Mouse (Mus musculus) urinary bladder, postnatal 4 days (tissue): ENCODE measurements around the gene Rab30.

Source experiments
- DNase-seq, 2 experiments: peaks; one replicate each; pipeline ENCODE4 v3.0.0; 2021 to 2022; ENCODE audit warnings: low spot score in 2 of 2

Gene Rab30

DNA sequence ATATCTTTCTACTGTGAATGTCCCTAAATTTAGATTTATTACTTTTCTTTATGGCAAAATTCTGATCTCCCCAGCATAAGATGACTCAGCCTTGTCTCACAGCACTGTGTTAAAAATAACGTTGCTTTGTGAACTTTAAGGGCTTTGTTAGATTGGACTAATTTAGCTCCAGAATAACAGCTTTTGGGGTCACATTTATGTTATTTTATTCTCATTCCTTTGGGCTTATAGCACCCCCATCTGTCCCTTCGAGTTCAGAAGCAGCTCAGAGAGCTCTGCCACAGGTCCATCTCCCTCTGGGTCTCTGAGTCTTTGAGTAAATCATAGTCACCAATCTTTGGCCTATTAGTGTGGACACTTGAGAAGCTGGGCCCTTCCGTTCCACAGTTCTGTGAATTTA, 96.5 kb downstream of the Rab30 start:
- no peak for DNase-seq

DNA sequence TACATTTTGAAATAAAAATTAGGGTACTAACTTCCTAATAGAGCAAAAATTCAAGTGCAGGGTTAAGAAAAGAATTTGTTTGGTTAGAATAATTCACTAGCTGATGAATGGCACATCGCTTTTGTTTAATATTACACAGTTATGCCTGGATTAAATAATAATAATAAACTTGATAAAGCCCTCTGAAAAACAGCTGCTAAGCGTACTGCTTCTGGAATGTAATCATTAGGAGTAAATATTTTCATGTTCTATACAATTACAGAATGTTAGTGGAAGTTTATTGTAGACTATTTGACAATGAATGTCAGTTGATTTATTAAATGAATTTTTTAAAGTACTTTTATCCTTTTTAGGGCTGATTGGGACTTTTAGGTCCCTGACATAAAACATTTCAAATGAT, 100.9 kb downstream of the Rab30 start:
- DNase-seq, result no peak

DNA sequence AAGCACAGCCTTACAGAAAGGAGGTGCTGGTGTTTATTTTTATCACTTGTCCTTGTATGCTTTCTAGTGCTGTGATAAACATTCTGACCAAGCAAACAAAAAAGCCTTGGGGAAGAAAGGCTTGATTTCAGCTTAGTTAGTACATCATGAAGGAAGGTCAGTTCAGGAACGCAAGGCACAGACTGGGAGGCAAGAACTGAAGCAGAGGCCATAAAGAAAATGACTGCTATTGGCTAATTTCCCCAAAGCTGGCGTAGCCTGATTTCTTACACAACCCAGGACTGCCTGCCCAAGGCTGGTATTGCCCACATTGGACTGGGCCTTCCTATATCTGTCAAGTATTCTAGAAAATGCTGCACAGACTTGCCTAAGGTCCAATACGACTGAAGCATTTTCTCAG, 106.8 kb downstream of the Rab30 start:
- DNase-seq, result no peak

DNA sequence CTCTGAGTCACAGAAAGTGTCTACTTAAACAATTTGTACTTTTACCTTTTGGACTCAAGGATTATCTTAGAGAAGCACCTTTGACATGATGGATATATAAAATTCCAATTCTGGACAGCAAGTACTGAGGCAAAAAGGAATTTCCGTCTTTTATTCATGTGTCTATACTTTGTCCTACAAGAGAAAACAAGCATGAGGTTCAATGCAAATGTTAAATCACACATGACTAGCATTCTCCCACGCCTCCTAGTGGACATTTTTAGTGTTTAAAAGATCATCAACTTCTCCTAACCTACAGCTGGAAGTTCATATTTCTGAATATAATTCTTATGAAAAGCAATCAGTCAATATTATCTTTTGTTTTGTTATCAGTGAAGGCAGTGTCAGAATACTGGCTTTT, 125.1 kb downstream of the Rab30 start:
- DNase-seq, result no peak

DNA sequence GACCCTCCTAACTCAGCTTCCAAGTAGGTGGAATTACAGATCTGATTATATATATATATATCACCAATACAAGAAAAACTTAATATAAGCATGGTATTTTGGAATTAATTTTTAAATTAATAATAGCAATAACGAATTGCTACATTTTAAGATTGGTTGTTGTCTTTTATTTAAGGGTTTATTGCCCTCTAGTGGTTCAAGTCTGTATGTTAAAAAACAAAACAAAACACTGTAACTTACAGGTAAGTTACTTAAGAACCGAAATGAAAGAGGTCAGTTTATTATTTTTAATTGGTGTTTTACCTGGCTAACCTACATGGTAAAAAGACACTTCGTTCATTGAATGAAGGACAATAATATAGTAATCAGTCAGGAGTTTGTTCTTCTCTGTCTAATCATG, 128.8 kb downstream of the Rab30 start:
- no peak for DNase-seq

DNA sequence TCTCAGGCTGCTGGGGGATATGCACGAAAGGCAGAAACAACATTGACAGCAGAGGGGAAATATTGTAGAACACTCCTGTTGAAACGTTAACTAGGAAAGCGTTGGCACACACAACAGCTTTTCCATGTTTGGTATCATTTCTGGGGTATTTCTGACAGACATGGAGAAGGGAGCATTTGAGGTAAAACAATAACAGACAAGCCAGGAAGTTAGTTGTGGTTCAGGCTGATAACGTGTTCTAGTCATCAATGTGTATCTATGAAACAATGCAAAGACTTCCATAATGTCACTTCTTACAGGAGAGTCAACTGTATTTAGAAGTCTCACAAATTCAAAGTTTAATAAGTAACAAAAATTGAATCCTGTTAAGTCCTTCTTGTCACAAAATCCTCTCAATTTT, 130.2 kb downstream of the Rab30 start:
- no peak for DNase-seq

GRCm38 (mm10) chr7:92874116-92874675, 132.8 kb downstream of the Rab30 start, which contains the start of the genes Ddias and Prcp:
Ddias (minus strand) TSS chr7:92874247.
Prcp (plus strand) TSS chr7:92874470.
- peak; percentile 87 to 95 for DNase-seq

DNA sequence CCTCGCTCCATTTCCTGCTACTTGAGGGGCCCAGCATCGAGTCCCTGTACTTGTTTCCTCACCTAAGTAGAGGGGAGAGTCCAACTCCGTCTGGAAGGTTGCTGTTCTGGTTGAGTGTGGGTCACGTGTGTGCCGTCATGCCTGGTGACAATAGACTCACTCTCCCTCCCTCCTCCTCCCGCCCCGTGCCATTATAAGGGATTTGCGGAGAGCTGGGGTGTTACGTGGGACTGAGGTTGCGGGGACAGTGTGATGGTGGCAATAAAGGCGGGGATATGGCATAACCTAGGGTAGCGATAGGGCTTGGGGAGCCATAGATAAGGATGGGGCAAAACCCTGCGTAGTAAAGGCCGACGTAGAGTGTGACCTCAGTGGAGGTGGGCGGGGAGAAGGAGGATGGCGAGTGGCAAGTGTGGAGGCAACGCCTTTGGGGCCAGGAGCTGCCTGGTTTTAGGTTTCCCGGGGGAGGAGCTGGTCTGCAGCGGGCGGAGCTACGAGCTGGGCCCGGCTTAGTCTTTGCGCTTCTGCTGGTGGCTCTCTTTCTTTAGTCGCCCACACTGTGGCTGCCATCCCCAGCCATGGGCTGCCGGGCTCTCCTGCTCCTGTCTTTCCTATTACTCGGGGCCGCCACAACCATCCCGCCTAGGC, 133.5 kb downstream of the Rab30 start:
- DNase-seq, result peak; percentile 78 to 85

GRCm38 (mm10) chr7:92876066-92876465, 134.7 kb downstream of the Rab30 start:
- no peak for DNase-seq

GRCm38 (mm10) chr7:92876538-92876937, 135.1 kb downstream of the Rab30 start:
- no peak for DNase-seq

DNA sequence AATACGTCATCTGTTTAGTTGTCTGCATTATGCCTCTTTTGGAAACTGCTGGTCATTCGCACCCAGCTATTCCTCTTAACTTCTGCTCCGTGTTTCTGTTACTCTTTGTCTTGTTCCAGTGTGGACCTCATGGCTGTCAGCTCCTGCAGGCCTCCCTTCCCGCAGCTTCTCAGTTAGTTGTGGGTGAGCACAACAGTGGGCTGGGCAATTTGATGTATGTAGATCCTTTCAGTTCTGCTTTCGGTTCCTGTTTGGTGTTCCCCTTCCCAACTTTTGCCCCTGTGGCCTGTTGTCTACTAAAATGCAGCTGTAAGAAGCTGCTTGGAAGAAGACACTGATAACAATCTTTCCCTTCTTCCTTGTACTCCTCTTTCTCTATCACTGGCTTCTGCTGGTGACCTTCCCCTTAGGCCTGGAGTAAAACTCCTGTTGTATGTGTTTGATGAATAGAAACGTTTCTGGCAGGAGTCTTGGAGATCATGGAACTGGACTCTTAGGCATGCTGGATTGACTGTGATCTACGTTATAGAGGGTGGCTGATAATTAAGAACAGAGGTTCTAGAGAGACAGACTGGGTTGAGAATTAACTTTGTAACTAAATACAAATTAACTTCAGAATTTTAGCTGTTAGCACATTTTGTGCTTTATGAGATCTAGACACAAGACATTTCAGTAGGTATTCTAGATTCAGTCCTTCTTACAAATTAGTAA, 137.3 kb downstream of the Rab30 start:
- DNase-seq, result no peak

DNA sequence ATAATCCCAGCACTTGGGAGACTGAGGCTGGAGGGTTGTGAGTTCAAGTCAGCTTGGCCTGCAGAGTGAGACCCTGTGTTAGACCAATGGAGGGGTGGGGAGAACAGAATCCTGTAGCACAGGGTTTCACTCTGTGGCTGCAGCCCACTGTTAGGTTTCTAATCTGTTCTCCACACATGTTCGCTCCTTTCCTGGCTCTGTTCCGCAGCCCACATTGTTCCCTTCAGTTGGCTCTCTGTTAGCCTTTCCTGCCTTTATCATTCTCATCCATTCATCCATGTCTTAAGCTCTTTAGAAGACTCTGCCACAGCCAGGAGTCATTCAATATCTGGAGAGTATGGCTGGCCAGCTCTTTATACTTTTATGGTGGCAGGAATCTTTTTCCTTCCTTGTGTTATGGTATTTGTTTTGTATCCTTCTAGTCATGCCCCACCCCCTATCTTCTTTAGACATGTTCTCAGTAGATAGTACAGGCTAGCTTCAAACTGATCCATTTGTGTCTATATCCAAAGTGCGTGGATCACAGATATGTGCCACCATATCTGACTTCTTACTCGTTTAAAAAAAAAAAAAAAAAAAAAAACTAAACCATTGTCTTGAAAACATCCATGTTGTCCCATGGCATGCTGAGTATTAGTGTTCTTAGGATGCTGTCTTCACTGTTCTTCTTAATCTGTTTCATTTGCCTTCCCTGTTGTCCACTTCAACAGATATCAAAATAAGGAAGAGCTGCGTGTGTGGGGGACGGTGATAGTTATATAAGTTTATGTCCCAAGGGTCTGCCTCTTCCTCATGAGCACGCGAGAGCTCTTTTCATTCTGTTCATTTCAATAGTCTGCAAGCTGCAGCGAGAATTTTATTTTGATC, 142.7 kb downstream of the Rab30 start:
- no peak for DNase-seq

- no peak for DNase-seq
These were observed 143.7 kb downstream of the Rab30 start for GRCm38 (mm10) chr7:92884998-92885660.

- DNase-seq, result no peak
These were observed 145.4 kb downstream of the Rab30 start for GRCm38 (mm10) chr7:92886801-92887200.

GRCm38 (mm10) chr7:92887230-92887629, 145.8 kb downstream of the Rab30 start:
- no peak for DNase-seq

- no peak for DNase-seq
These were observed 148.8 kb downstream of the Rab30 start for GRCm38 (mm10) chr7:92890211-92890610.

DNA sequence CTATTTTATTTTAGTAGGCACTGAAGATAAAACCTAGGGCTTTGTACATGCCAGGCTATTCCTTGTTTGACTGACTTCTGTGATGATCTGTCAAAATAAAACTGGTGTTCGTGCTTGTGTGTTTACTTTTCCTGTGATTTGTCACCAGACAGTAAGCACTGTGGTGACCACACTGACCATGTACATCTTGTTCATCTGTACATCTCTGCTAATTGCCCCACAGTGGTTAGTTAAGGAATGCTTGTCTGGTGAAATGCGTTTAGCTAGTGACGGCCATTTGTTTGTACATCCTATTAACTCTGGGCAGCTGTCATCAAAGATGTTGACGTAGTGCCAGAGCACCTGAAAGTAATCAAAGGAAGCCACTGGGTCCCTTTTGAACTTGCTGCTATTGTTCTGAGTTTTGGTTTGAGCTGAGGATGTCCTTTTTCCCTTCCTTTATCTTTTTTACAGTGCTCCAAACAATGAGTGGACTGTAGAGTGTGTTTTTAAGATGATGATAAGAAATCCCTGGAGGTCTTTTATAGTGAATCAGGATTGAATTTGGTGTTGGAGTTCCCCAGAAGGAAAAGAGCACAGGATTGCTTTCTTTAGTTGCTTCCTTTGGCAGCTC, 149.3 kb downstream of the Rab30 start:
- no peak for DNase-seq

GRCm38 (mm10) chr7:92893478-92893877, 152.1 kb downstream of the Rab30 start:
- DNase-seq, result no peak
